Mouse (Mus musculus) embryonic facial prominence, embryonic 14.5 days (tissue): ENCODE measurements around the gene Gm4881. TPM values are rescaled to one million over a fixed set of nuclear protein-coding genes. Genes with fewer than 3 reads are reported as not detected.
A peak's percentile ranks its signal among the peaks of the same experiment; 100 is the strongest.

Experiments
- ATAC-seq: fragments of 200-750 bp; cut with Nextera tagmentation; 2 replicates; pipeline ENCODE4 v1.8.0; 2017; ENCODE audit warnings: low read depth, moderate number of reproducible peaks, moderate TSS enrichment
- DNase-seq: peaks from one replicate; pipeline ENCODE4 v3.0.0-alpha.2; 2015; ENCODE audit warnings: low spot score
- H3K27ac ChIP-seq: fragments of 300-500 bp; sonication (generic); replicated peaks from 2 replicates; pipeline ENCODE4 v1.5.1; 2014; ENCODE audit warnings: low read depth, mild to moderate bottlenecking, low read length, moderate library complexity
- H3K27me3 ChIP-seq: fragments of 300-500 bp; sonication (generic); replicated peaks from 2 replicates; pipeline ENCODE4 v1.6.1; 2014; ENCODE audit warnings: low read length; ENCODE audit not compliant: control insufficient read depth, insufficient read depth
- H3K36me3 ChIP-seq: fragments of 300-500 bp; sonication (generic); 2 replicates; pipeline ENCODE4 v1.6.1; 2014; ENCODE audit warnings: low read length, mixed read lengths; ENCODE audit not compliant: control insufficient read depth, insufficient read depth
- H3K4me1 ChIP-seq: fragments of 300-500 bp; sonication (generic); 2 replicates; pipeline ENCODE4 v1.6.1; 2014; ENCODE audit warnings: antibody characterized with exemption, low read length; ENCODE audit not compliant: control insufficient read depth, insufficient read depth
- H3K4me2 ChIP-seq: fragments of 300-500 bp; sonication (generic); 2 replicates; pipeline ENCODE4 v1.6.1; 2014; ENCODE audit warnings: low read depth, mild to moderate bottlenecking, low read length, moderate library complexity, mixed read lengths
- H3K4me3 ChIP-seq: fragments of 300-500 bp; sonication (generic); 2 replicates; pipeline ENCODE4 v1.5.1; 2014; ENCODE audit warnings: low read depth, mild to moderate bottlenecking, low read length
- H3K9ac ChIP-seq: fragments of 300-500 bp; sonication (generic); 2 replicates; pipeline ENCODE4 v1.6.1; 2014; ENCODE audit warnings: low read depth, mild to moderate bottlenecking, low read length, moderate library complexity, mixed read lengths
- H3K9me3 ChIP-seq: fragments of 300-500 bp; sonication (generic); 2 replicates; pipeline ENCODE4 v1.6.1; 2016; ENCODE audit warnings: low read length; ENCODE audit not compliant: control insufficient read depth
- WGBS: fragments of 180-500 bp; shearing (Covaris S2); extraction: QIAGEN DNeasy Blood & Tissue Kit; methylation state at CpG from one replicate; pipeline ENCODE4 v1.1.7; 2014; 5-methylcytosine and 5-hydroxymethylcytosine counted together
- polyA plus RNA-seq: library from polyadenylated mRNA; unstranded; fragments of >200 nt; fragmentation: Nextera tagmentation; extraction: Ambion mirVana; gene quantifications from 2 replicates; pipeline ENCODE4 v1.2.1, GENCODE M21; 2014

The Gm4881 gene
- polyA plus RNA-seq, 1 experiment from 2014 or later = not detected

- Histone ChIP-seq H3K36me3 (no peaks in the 10 kb centered on the region), H3K27ac (no peak overlapping the region), H3K4me1 (peaks cover 4% of the 10 kb centered on the region), H3K4me2 (no peak overlapping the region), H3K27me3 (no peaks in the 10 kb centered on the region), H3K4me3 (no peak overlapping the region), H3K9ac (no peak overlapping the region), H3K9me3 (no peaks in the 10 kb centered on the region)
- ATAC-seq = no peak
- WGBS = 24% methylated on average over 9 of the region's 9 CpGs
- DNase-seq = peak; percentile 44
Observed at GRCm38 (mm10) chr7:24974893-24975595, 30.8 kb upstream of the Gm4881 start.

GRCm38 (mm10) chr7:24973902-24974301, 29.6 kb upstream of the Gm4881 start:
- Histone ChIP-seq H3K27ac (no peak overlapping the region), H3K4me1 (peaks cover 4% of the 10 kb centered on the region), H3K4me2 (no peak overlapping the region), H3K4me3 (no peak overlapping the region), H3K9me3 (no peaks in the 10 kb centered on the region), H3K9ac (no peak overlapping the region), H3K27me3 (no peaks in the 10 kb centered on the region), H3K36me3 (no peaks in the 10 kb centered on the region)
- WGBS = 65% methylated on average over 5 of the region's 5 CpGs
- no peak for DNase-seq
- no peak for ATAC-seq

GRCm38 (mm10) chr7:24973208-24973607, 28.9 kb upstream of the Gm4881 start:
- DNase-seq (no peak), ATAC-seq (no peak)
- Histone ChIP-seq H3K4me3 (no peak overlapping the region), H3K4me2 (no peak overlapping the region), H3K9ac (no peak overlapping the region), H3K27me3 (no peaks in the 10 kb centered on the region), H3K27ac (no peak overlapping the region), H3K4me1 (peaks cover 4% of the 10 kb centered on the region), H3K36me3 (no peaks in the 10 kb centered on the region), H3K9me3 (no peaks in the 10 kb centered on the region)
- 80% methylated on average over 4 of the region's 4 CpGs for WGBS

DNA sequence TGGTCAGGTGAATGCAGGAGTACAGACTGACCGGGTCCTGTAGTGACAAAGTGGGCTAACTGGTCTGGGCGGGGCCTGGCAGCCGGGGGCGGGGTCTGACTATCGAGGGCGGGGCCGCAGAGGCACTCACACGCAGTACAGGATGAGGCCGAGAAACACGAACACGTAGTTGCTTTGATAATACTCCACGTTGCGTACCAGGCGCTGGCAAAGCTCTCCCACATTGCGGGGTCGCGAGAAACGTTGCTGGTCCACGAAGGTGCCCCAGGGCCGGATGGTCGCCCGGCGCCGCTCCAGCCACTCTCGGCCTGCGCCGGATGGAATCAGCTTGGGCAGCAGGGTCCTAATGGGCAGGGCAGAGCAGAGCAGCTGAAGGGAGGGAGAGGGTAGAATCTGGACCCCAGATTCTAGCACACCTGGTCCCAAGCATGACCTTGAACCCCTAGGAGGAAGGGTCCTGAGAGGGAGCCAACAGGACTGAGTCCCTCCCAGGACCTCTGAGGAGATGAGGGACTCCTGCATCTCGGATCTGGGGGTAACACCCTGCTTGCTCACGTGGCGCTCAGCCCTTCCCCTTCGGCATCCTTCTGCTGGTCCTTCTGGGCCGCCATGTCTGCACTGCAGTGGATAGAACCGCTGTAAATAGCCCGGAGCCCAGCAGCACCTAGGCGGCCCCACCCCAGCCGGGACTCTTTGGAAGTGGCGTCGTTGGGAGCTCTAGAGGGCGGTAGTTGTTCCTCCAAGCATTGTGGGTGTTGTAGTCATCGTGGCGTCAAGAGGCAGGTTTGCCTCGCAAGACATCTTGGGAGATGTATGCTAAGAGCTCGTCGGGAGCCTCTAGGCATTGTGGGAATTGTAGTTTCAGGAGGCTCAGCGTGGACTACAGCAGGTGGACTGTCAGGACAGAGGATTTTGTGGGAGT, 27.9 kb upstream of the Gm4881 start, which contains the start of gene Rabac1:
Gene Rabac1 (minus strand): TSS at position 783 of the 922 bp plus-strand sequence.
- no peaks in the 10 kb centered on the region for H3K27me3 ChIP-seq
- H3K9ac ChIP-seq = peak within 1 kb of the TSS; percentile 88
- no peaks in the 10 kb centered on the region for H3K36me3 ChIP-seq
- H3K27ac ChIP-seq = peak within 1 kb of the TSS; percentile 82
- peak within 1 kb of the TSS; percentile 84 for H3K4me3 ChIP-seq
- H3K9me3 ChIP-seq = no peaks in the 10 kb centered on the region
- ATAC-seq (peak; percentile 96), DNase-seq (peak; percentile 99)
- peaks cover 4% of the 10 kb centered on the region for H3K4me1 ChIP-seq
- peak within 1 kb of the TSS; percentile 75 for H3K4me2 ChIP-seq
- 0% methylated on average over 44 of the region's 45 CpGs for WGBS

- ATAC-seq = no peak
- peak overlapping the region; percentile 82; the same call in 1 of the 2 replicates for H3K27ac ChIP-seq
- 7% methylated on average over 19 of the region's 19 CpGs for WGBS
Observed at GRCm38 (mm10) chr7:24971261-24971971, 27.1 kb upstream of the Gm4881 start.

DNA sequence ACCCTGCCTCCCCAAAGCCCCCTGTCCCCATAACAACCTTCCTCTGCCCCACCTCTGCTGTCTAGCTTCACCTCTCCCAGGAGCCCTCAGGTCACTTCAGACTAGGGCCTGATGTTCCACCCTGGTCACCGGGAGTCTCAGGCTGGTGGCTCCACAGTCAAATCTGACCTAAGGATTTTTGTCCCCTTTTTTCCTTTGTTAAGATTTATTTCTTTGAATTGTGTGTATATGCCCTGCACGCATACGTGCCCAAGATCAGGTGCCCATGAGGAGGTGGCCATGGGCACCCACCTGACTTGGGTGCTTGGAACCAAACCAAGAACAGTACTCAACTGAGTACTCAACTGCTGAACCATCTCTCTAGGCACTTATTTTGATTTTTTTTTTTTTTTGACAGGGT, 26.0 kb upstream of the Gm4881 start:
- H3K4me3 ChIP-seq = no peak overlapping the region
- H3K27ac ChIP-seq = no peak overlapping the region
- H3K9me3 ChIP-seq = no peaks in the 10 kb centered on the region
- H3K27me3 ChIP-seq = no peaks in the 10 kb centered on the region
- no peak for DNase-seq
- no peaks in the 10 kb centered on the region for H3K36me3 ChIP-seq
- no peak for ATAC-seq
- no peak overlapping the region for H3K4me2 ChIP-seq
- H3K4me1 ChIP-seq = peaks cover 4% of the 10 kb centered on the region
- WGBS = 90% methylated on average over 3 of the region's 3 CpGs
- no peak overlapping the region for H3K9ac ChIP-seq

More at GRCm38 (mm10) chr7:24971261-24971971, 27.1 kb upstream of the Gm4881 start:
- H3K36me3 ChIP-seq = no peaks in the 10 kb centered on the region
- H3K4me1 ChIP-seq = peaks cover 4% of the 10 kb centered on the region
- DNase-seq = peak; percentile 59
- H3K9me3 ChIP-seq = no peaks in the 10 kb centered on the region
- H3K9ac ChIP-seq = peak overlapping the region; percentile 88
- peak overlapping the region; percentile 75 for H3K4me2 ChIP-seq
- H3K4me3 ChIP-seq = peak overlapping the region; percentile 84
- no peaks in the 10 kb centered on the region for H3K27me3 ChIP-seq

DNA sequence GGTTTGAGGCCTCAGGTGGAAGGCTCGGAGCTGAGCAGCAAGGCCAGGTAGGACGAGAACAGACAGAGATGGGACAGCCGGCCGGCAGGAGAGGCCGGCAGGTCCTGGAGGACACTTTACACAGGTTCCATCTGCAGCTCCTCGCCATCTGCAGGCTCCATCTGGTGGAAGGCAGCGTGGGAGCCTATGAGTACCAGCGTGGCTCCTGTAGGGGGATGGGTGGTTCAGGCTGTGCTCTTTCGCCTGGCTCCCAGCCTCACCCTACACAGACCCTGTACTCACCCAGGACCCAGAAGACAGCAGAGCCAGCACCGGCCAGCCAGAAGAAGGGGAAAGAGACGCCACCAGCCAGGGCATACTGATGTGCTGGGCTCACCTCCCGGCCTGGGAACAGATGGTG, 25.5 kb upstream of the Gm4881 start:
- Histone ChIP-seq H3K9ac (no peak overlapping the region), H3K27ac (no peak overlapping the region)

DNA sequence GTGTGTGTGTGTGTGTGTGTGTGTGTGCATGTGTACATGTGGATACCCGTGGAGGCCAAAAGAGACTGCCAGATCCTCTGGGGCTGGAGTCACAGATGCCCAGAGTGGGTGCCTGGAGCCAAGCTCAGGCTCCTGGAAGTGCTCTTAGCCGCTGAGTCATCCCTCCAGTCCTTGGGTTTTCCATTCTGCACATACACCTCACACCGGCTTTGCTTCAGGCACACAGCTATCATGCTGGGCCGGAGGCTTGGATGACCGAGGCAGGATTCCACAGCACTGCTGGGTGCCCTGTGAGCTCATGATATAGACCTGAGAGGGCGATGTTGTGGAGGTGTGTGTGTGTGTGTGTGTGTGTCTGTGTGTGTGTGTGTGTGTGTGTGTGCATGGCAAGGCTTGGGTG, 24.2 kb upstream of the Gm4881 start:
- ATAC-seq (no peak), DNase-seq (no peak)
- no peak overlapping the region for H3K27ac ChIP-seq
- no peaks in the 10 kb centered on the region for H3K9me3 ChIP-seq
- H3K9ac ChIP-seq = no peak overlapping the region
- H3K27me3 ChIP-seq = no peaks in the 10 kb centered on the region
- H3K4me2 ChIP-seq = no peak overlapping the region
- no peaks in the 10 kb centered on the region for H3K36me3 ChIP-seq
- H3K4me1 ChIP-seq = peaks cover 4% of the 10 kb centered on the region
- WGBS = 66% methylated on average over 6 of the region's 6 CpGs
- H3K4me3 ChIP-seq = no peak overlapping the region

More for the DNA sequence above, 25.5 kb upstream of the Gm4881 start:
- ATAC-seq = no peak
- DNase-seq = no peak
- H3K9me3 ChIP-seq = no peaks in the 10 kb centered on the region
- no peak overlapping the region for H3K4me3 ChIP-seq
- no peaks in the 10 kb centered on the region for H3K27me3 ChIP-seq
- H3K4me2 ChIP-seq = no peak overlapping the region
- H3K4me1 ChIP-seq = peaks cover 4% of the 10 kb centered on the region
- 74% methylated on average over 12 of the region's 12 CpGs for WGBS
- no peaks in the 10 kb centered on the region for H3K36me3 ChIP-seq
